26 mouse cellular contexts compared by ENCODE assay signal in the genomic region with DNA sequence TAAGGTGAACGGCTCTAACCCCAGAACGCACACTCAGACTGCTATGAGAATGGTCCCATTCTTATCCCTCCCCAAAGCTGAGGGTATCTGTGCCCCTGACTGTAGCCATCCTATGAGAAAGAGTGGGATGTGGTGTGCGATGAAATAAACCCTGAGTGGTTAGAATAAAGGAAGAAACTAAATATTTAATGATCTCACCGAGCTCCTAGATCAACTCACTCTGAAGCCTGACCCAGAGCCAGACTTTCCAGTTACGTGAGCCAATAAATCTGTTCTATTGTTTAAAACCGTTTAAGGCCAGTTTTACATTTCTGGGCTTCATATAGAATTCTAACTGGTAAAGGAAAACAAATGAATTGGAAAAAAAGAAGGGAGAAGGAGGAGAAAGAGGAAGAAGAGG.
"Had no signal": no experiment of that assay in that cellular context is flagged by ENCODE, and none has a peak within 500 bp of the region (broad histone marks: within the 10 kb centered on the region; RNA-seq: fewer than 3 reads in every experiment).

No protein-coding gene starts in this region.

- H3K27ac ChIP-seq: gastrocnemius, adult 2 months; heart, embryonic 10.5 days; hindbrain, embryonic 10.5 days; hindbrain, embryonic 12.5 days; hindbrain, embryonic 14.5 days; intestine, embryonic 15.5 days; layer of hippocampus, adult 2 months; limb, embryonic 12.5 days; liver, embryonic 12.5 days had no signal

- H3K9me3 ChIP-seq: heart, embryonic 10.5 days; heart, embryonic 12.5 days; hindbrain, embryonic 10.5 days; hindbrain, embryonic 12.5 days; intestine, embryonic 15.5 days; limb, embryonic 12.5 days; limb, embryonic 15.5 days; liver, embryonic 12.5 days had no signal

- H3K27me3 ChIP-seq: heart, embryonic 12.5 days; hindbrain, embryonic 12.5 days; intestine, embryonic 15.5 days; limb, embryonic 12.5 days; limb, embryonic 15.5 days; liver, embryonic 12.5 days had no signal

- DNase-seq: gastrocnemius, adult 2 months; gastrocnemius, postnatal 10 days; gastrocnemius, postnatal 25 days; heart, adult 18-20 months; heart, postnatal 10 days; heart, postnatal 4 days; kidney, adult 18-20 months; kidney, adult 8-10 months; kidney, postnatal 10 days; kidney, postnatal 25 days; kidney, postnatal 4 days; layer of hippocampus, postnatal 36 days; left cerebral cortex, postnatal 4 days had no signal

- H3K9ac ChIP-seq: heart, embryonic 12.5 days; hindbrain, embryonic 12.5 days; hindbrain, embryonic 14.5 days; intestine, embryonic 15.5 days; limb, embryonic 12.5 days; limb, embryonic 15.5 days; liver, embryonic 12.5 days had no signal

- H3K4me1 ChIP-seq: hindbrain, embryonic 10.5 days; hindbrain, embryonic 12.5 days had no signal

- ATAC-seq: hindbrain, embryonic 16.5 days; inflammation-experienced regulatory T-cells, adult 6 months; intestine, embryonic 15.5 days; intestine, postnatal 0 days; liver, embryonic 12.5 days had no signal

- H3K36me3 ChIP-seq: intestine, embryonic 15.5 days; limb, embryonic 15.5 days had no signal

- H3K4me2 ChIP-seq: heart, embryonic 12.5 days; hindbrain, embryonic 12.5 days; hindbrain, embryonic 14.5 days; intestine, embryonic 15.5 days; limb, embryonic 12.5 days; limb, embryonic 15.5 days; liver, embryonic 12.5 days had no signal

- H3K4me3 ChIP-seq: gastrocnemius, adult 2 months; heart, embryonic 10.5 days; heart, embryonic 12.5 days; hindbrain, embryonic 10.5 days; hindbrain, embryonic 12.5 days; intestine, embryonic 15.5 days; layer of hippocampus, adult 2 months; limb, embryonic 12.5 days; limb, embryonic 15.5 days; liver, embryonic 12.5 days had no signal
